Mouse (Mus musculus): ENCODE measurements at regions not wholly inside any gene's neighbourhood (a gene's known extent, or its start where the extent isn't known, plus 50 kb on each side); places are given as distances from the start of the nearest gene placed in this dataset.

GRCm38 (mm10) chr10:43792618-43793017, 108.9 kb downstream of the Qrsl1 start:
- no peak for DNase-seq

GRCm38 (mm10) chr10:43794587-43794986, 107.0 kb downstream of the Qrsl1 start:
- no peak for DNase-seq

GRCm38 (mm10) chr10:43800077-43800476, 101.5 kb downstream of the Qrsl1 start:
- no peak for DNase-seq

- DNase-seq = no peak
Observed at GRCm38 (mm10) chr10:43815291-43815690, 86.3 kb downstream of the Qrsl1 start.

- DNase-seq = no peak
Observed at GRCm38 (mm10) chr10:43817522-43818198, 83.9 kb downstream of the Qrsl1 start.

- DNase-seq = no peak
Observed at GRCm38 (mm10) chr10:43818623-43819022, 82.9 kb downstream of the Qrsl1 start.

GRCm38 (mm10) chr10:43819434-43819833, 82.1 kb downstream of the Qrsl1 start:
- no peak for DNase-seq

GRCm38 (mm10) chr10:43822615-43823014, 78.9 kb downstream of the Qrsl1 start:
- DNase-seq = no peak

- no peak for DNase-seq
Observed at GRCm38 (mm10) chr10:43824009-43824408, 77.5 kb downstream of the Qrsl1 start.

Data from kidney, postnatal 36 days (tissue).